Mouse (Mus musculus): ENCODE measurements around the gene Cyfip2.

The Cyfip2 gene

DNA sequence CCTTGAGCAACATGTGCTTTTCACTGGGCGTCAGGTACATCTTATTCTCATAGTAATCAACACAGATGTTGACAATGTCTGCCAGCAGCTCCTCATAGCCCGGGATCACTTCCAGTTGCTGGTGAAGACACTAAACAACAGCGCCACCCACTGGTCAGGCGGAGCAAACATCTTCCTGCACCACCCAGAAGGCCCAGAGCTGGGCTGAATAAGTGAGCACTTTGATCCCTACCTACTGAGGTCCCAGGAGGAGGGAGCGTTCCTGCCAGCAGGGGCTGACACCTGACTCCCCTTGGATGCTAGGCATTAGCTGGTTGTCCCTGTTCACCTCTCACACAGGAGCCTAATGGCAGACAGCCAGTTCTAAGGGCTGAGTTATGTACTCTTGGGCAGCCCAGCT, 35.9 kb downstream of the Cyfip2 start:
- in situ Hi-C loops (cut with MseI, MboI) = loop anchor here (5.0 to 10.0 kb wide), 2 partner anchors 156 to 158 kb away; partner anchors contain the start of gene Med7 (in 1 of the 2)

DNA sequence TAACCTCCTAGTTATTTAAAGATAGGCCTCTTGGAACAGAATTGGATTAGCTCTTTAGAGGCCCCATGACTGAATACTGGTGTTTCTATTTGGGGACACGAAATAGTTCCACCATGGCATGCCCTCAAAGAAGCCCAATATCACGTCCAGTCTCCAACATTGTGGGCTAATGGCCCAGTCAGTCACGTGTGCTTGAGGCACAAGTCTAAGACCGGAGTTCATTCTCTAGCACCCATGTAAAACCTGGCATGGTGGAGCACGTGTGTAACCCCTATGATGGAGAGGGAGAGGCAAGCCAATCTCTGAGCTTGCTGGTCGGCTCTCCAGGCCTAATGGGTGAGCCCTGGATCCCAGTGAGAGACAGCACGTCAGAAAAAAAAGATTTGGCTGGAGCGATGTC, 36.5 kb downstream of the Cyfip2 start:
- in situ Hi-C loops (cut with MseI, MboI) = loop anchor here (5.0 to 10.0 kb wide), 2 partner anchors 156 to 159 kb away; partner anchors contain the start of gene Med7 (in 1 of the 2)

DNA sequence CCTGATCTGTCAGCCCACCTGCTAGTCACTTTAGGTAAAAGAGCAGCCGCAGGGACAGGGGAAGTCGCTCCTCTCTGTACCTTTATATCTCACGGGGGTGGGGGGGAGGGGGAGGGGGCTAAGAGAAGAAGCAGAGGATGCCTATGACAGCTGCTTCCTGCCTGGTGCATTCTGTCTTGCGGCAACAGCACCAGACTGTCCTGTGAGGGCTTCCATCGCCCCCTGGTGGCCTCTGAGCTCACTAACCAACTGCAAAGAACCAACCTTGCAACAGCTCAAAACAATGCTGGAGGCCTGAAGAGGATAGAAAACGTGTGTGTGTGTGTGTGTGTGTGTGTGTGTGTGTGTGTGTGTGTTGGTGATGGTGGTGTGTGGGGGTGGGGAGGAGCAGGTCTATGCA, 37.4 kb downstream of the Cyfip2 start:
- in situ Hi-C loops (cut with MseI, MboI) = loop anchor here (5.0 to 10.0 kb wide), 2 partner anchors 157 to 159 kb away; partner anchors contain the start of gene Med7 (in 1 of the 2)

DNA sequence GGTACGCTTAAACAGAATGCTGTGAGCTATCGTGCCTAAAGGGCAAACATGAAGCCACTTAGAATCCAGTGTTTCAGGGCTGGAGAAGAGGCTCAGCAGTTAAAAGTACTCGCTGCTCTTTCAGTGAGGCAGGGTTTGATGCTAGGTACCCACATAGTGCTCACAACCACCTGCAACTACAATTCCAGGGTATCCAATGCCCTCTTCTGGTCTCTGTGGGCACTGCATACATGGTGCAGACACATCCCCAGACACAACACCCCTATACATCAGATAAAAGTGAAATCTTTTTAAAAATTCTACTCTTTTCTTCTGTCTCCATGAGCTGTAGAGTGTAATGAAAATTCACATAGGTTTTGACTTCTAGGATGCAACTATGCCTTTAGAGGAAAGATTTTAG, 38.7 kb downstream of the Cyfip2 start:
- in situ Hi-C loops (cut with MseI, MboI) = loop anchor here in 1 of 2 experiments (10.0 kb wide), 1 partner anchor 161 kb away; the partner anchor contains the start of gene Med7

DNA sequence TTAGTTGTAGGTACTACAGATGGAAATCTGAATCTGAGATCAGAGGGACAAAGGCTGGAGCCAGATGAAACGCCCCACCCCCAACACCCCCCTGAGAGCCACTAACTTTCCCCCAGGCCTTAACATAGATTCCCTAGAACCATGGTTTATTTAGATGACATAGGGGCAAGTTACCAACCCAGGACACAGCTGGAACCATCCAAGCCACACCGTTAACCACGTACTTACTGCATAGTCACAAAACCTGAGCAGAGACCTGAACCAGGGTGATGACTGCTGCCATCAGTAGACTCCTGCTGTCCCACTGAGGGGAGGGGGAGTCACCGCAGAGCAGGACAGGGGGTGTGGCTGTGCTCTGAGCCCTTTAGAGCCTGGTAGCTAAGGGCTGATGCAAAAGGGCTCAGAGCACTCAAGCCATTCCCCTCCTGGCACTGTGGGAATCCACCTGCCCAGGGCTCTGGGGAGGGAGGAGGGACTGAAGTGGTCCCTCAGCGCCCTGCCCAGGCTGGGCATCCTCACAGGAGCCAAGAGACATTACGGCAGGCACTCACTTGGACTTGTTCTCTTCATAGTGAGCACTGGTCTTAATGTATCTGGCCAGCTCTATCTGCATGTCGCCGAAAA, 40.5 kb downstream of the Cyfip2 start:
- in situ Hi-C loops (cut with MseI, MboI) = loop anchor here in 1 of 2 experiments (10.0 kb wide), 1 partner anchor 163 kb away; the partner anchor contains the start of gene Med7

DNA sequence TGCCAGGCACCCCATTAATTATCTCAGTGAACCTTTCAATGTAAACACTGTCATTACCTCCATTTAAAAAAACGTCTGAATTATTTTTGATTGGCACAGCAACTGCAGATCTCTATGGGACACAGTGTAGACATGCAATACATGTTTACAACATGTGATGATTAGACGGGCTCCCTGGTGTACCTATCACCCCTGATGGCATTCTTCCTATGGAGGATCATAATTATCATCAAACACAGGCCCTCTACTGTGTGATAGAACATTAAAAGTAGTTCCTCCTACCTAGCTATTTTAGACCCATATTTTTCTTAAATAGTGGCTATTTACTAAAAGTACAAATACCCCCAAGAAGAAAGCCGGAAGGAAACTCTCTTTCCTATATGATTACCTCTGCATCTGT, 42.8 kb downstream of the Cyfip2 start:
- in situ Hi-C loops (cut with MseI, MboI) = loop anchor here in 1 of 2 experiments (10.0 kb wide), 1 partner anchor 165 kb away; the partner anchor contains the start of gene Med7

DNA sequence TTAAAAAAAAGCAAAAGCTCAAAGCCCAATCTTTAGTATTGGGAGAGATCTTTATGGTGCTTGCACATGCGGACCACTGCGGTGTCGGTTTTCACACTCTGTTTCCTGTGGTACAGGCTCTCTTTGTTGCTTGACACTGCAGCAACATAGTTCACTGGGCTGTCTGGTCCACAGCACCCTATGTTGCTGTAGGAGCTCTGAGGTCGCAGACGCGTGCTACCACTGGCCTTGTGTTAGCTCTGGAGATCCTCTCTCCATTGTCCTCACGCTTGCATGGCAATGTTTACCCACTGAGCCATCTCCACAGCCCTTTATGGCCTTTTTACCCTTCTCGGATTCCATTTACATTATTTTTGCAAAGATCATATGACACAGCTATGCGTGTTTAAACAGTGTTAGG, 43.3 kb downstream of the Cyfip2 start:
- in situ Hi-C loops (cut with MseI, MboI) = no loop called here

DNA sequence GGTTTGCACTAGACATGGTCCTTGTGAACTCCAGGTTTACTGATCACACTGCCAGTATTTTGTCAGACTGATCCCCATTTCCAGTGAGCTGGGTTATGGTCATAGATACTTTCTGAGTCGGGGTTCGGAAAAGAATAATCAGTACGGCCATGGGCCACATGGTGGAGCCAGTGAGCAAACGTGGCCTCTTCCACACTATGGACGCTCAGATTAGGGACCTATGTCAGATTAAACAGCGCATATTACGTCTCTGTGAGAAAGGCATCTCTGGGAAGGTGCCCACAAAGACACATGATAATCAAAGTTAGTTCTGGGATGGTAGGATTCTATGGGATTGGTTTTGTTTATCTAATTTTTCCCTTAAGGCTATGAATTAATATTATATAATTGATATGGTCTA, 43.7 kb downstream of the Cyfip2 start:
- in situ Hi-C loops (cut with MseI, MboI) = no loop called here

DNA sequence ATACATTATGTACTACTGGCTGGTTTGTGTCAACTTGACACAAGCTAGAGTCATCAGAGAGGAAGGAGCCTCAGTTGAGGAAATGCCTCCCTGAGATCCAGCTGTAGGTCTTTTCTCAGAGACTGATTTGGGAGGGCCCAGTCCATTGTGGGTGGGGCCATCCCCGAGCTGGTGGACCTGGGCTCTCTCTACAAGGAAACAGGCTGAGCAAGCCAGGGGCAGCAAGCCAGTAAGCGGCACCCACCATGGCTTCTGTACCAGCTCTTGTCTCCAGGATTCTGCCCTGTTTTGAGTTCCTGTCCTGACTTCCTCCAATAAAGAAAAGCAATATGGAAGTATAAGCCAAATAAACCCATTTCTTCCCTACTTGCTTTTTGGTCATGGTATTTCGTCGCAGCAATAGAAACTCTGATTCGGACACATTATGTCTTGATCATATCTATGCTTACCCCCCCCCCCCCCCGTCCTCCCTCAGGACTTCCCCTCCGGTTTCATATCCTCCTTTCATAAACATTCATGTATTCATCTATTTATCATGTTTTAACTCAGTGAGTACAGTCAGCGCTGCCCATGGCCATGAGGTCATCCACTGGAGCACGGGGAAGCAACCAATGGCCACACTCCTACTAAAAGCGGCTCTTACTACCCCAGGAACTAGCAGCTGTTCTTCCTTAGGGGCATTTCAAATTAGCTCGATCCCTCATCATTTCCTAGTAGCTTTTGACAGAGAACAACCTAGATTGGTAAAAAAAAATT, 47.5 kb downstream of the Cyfip2 start:
- in situ Hi-C loops (cut with MseI, MboI) = no loop called here

DNA sequence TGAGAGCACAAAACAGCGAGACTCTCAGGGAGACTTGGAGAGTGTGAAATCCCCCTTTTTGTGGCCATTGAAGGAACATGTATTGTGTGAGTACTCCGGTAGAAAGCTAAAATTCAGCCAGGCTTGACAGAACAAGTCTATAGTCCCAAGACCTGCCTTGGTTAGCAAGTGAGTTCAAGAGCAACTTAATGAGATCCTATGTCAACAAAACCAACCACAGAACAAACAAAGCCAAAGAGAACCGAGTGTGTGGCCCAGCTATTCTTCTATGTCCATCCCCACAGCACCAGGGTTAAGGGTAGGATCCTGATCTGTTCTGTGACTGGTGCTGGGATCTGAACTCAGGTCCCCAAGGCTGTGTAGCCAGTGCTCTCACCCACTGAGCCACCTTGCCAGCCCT, 48.1 kb downstream of the Cyfip2 start:
- in situ Hi-C loops (cut with MseI, MboI) = no loop called here

DNA sequence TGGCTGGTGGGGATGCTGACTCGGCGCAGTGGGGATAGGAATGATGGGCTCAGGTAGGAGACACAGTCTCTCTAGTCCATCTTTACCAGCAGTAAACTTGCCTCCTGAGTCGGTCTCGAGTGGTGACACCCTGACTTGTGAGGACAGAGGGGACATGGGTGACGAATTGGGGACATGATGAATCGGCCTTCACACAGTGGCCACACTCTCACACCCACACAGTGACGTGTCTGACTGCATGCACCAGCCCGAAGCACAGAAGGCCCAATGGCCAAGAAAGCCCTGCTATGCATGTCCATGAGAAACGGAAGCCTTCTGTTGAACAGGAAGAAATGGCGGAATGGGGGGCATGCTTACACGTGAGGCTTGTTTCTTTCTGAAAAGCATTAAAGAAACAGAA, 49.4 kb downstream of the Cyfip2 start:
- in situ Hi-C loops (cut with MseI, MboI) = no loop called here

DNA sequence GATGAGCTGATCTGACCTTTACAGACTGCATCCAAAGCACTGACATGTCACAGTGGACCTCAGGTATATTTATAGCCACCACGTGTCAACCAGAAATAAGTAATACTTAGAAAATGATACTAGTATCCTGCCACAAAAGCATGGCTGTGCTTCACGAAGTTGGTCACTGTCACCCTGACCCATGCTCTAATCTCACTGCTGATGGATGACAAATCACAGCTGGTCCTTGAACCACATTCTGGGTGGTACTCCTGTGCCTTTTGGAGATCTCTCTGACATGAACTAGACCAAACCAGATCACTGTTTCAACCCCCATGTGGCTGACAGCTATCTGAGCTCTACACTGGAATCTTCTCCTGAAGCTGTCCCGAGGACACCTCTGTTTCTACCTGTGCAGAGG, 49.8 kb downstream of the Cyfip2 start:
- in situ Hi-C loops (cut with MseI, MboI) = no loop called here

DNA sequence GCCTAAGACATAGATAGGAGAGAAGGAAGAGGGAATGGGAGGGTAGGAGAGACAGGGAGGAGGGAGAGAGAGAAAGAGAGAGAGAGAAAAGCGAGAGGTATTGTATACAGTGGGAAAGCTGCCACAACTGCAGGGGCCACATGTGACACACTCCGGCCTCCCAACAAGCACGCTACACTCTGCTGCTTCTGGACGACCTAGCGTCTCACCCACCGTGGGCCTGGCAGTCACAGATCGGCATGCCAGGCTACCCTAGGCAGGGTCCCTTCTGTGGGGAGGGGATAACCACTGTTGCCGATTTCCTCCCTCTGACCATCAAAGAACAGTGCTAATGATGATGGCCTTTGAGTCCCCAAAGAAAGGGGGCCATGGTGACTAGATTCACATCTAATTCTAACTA, 53.9 kb downstream of the Cyfip2 start:
- in situ Hi-C loops (cut with MseI, MboI) = no loop called here

DNA sequence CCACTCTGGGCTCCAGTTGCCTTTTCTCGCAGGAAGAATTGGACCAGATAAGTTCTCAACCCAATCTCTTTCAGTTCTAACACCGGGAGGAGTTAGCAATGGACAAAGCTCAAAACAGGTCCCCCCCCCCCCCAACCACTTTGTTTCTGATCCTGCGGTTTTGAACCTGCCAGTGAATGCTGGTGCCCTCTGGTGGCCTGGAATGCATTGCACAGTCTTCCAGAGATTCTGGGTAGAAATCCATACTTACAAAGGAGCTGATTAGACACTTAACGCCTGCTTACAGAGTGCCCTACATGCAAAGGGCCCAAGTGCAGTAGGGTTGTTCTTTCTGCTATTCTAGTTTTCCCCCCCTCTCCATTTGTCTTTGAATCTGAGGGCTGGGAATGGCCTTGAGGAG, 54.5 kb downstream of the Cyfip2 start:
- in situ Hi-C loops (cut with MseI, MboI) = no loop called here

DNA sequence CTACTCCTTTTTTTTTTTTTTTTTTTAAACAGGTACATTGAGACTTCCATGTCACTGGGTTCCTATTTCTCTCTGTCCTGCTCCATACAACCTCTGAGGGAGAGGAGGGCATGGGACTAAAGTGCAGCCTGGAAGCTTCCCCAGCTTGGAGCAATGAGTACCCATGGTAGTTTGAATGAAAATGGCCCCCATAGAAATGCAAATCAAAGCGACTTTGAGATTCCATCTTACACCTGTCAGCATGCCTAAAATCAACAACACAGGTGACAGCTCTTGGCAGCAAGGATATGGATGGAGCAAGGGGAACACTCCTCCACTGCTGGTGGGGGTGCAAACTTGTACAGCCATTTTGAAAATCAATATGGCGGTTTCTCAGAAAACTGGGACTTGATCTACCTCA, 57.4 kb downstream of the Cyfip2 start:
- in situ Hi-C loops (cut with MseI, MboI) = no loop called here

DNA sequence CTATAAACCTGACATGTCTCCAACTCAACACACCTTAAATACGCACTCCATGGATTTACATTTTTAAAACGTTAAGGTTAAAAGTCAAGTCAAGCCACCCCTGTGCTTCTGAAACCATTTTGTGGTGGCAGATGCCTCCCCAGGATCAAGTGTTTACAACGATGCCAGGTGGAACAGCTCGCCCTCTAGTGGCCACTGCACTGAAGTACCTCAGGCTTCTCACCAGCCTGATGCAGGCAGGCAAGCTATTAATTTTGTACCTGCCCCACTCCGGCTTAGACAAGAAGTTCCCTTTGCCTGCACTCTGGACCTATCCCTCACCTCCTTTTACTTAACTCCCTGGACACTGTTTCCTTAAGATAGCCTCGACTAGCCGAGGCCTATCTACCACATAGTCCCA, 60.7 kb downstream of the Cyfip2 start:
- in situ Hi-C loops (cut with MseI, MboI) = no loop called here

DNA sequence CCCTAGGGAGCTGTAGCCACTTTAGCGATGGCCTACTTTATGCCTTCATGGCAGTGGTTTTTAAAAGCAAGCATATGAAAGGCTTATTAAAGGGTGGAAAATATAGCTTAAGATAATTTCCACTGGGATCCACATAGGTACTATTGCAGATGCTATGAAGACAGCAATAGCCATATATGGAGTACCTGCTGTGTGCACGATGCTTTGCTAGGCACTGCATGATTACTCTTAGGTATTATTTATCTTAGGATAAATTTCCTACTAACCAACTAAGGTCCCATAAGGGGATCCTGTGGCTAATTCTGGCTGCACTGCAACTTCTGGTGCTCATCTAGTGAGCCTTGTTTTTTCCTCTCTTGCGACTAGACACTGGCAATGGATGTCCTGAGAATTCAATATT, 64.3 kb downstream of the Cyfip2 start:
- in situ Hi-C loops (cut with MseI, MboI) = no loop called here

DNA sequence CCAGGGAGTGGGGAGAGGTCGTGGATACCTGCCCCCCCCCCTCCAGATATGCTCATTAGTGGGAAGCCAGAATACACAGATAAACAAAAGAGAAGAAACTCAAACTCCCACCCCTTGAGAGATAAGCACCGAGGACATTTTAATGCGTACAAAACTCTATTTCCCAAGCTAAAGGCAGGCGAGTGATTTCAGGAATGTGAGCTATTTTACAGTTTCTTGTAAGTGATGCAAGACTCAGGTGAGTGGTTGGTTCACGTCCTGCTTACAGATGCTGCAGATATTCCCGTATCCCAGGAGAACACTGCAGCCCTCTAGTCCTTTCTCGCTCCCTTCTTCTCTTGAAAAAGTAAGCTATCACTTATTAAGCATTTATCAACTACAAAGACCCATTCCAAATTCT, 66.3 kb downstream of the Cyfip2 start:
- in situ Hi-C loops (cut with MseI, MboI) = no loop called here

DNA sequence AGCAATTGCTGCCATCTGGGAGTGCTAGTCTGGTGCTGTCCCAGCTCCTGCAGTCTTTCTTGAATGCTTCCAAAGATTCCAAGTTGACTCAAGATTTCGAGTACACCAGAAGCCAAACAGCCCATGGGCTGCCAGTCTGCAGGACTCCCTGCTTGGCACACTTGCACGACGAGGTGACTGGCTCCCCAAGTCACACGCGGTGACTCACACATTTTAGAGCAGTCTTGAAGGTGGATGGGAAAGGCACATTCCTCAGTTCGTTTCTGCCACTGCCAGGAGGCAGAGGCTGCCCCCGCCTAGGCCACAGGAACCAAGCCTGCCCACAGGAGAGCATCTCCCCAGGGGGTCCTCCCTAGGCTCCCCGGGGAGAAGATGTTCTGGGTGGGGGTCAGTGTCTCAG, 66.7 kb downstream of the Cyfip2 start:
- in situ Hi-C loops (cut with MseI, MboI) = no loop called here

DNA sequence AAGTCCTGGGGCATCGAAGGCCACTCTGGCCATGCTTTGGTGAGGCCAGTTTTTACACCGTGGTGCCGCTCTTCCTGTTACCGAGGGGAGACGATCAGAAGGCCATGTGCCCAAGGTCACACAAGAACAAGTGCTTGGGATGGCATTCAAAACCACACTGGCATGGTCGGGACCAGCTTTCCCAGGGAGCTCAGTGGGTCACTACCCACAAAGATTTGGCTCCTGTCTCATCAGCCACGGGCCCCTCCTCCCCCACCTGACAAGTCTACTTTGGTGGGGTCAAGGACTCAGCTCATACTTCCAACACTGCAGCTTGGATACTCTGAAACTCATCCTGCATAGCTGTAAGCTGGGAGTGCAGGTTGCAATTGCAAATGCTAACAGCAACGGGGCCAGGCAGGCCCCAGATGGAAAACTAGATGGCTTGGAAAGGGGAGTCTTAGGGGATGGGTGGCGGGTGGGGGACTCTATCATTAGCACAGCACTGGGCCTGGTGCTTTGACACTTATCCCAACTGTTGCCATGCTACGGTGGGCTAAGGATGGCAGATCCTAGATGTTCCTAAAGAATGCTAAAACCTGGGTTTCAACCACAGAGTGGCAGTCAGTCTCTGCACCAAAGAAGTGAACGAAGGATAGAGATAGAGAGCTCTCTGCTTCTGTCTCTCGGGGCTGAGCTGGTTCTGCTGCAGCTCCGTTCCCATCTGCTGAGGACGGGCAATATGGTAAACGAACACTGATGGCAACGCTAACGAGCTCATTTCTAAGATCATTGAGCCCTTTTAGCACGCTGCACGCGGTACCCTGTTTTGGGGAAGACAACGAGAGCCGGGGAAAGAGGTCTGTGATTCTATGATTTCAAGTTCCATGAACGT, 67.7 kb downstream of the Cyfip2 start:
- in situ Hi-C loops (cut with MseI, MboI) = no loop called here

DNA sequence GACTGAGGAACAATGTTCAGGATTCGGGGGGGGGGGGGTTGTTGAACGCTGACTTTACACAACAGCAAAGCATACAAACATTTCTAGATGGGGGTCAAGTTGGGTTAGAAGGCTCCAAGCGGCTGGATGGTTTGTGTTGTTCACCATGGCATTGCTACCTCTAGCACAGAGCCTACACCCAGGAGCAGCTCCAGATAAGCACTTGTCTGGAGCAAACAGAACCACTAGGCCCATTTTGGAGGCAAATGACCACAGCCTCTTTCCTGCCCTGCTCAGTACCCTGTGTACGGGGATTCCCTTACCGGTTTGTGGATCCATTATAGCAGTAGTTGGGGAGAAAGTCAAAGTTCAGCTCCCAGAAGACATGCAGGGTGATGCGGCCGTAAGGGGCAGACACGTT, 70.7 kb downstream of the Cyfip2 start:
- in situ Hi-C loops (cut with MseI, MboI) = no loop called here

DNA sequence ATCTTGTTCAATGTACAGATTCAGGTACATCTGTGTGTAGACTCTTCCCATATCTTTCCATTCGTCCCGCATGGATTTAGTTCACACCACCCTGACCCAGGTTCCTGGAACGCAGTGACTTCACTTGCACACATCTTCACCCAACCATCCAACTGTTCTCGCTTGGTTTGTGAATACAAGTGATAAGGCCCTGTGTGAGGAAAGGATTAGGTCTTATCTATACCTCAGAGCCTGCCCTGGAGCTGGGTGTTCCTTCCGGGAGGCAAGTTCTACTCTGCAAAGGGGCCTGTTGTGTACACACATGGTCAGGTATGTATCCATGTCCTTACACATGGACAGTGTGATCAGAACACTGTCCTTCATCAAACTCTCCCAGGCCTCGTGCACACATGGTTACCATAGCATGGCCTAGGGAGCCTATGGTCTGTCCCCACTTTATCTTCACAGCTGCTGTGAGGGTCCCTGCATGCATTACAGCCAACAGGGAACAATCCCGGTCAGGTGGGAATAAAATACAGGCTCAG, 71.4 kb downstream of the Cyfip2 start:
- in situ Hi-C loops (cut with MseI, MboI) = no loop called here
